Mouse (Mus musculus) kidney, adult 8-10 months (tissue): ENCODE results near the gene Mta3.

ENCODE experiments used
- DNase-seq, 2 experiments: peaks; one replicate each; pipeline ENCODE4 v3.0.0; 2022

Mta3 gene

DNA sequence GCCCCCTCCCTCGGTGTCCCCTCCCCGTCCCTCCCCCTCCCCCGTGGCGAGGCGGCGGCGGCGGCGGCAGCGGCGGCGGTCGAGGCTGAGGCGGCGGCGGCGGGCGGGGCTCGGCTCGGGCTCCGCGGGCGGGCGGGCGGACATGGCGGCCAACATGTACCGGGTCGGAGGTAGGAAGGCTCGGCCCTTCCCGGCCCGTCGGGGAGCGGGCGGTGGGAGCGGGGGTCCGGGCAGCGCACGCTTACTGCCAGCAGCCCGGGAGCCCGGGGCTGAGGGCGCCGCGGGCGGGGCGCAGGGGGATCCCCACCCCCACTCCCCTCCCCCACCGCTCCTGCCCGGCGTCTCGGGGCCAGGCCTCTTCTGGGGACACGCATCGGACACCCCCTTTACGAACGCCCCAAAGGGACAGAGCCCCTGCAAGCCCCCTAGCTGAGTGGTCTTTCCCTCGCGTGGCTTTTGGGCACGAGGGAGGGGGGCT is at the start of gene Mta3:
TSS of gene Mta3 (plus strand) at position 48 of the 478 bp plus-strand sequence.
- DNase-seq: peak; percentile 39 to 51

DNA sequence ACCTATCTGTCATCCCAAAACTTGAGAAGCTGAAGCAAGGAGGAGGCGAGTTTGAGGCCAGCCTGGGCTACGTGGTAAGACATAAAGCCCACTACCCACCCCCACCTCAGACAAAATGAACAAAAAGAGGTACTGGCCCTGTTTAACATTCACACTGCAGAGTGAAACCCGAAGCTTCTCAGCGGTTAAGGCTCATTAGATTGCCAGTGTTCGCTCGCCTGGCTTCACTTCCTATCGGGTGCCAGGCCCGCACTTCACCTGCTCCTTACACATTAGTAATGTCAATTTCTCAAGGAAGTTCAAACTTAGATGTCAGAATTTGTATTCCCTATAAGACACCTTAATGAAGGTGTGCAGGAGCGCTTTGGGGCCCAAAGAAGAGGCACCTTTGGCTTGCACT is 48.6 kb upstream of the Mta3 start:
- DNase-seq: no peak

DNA sequence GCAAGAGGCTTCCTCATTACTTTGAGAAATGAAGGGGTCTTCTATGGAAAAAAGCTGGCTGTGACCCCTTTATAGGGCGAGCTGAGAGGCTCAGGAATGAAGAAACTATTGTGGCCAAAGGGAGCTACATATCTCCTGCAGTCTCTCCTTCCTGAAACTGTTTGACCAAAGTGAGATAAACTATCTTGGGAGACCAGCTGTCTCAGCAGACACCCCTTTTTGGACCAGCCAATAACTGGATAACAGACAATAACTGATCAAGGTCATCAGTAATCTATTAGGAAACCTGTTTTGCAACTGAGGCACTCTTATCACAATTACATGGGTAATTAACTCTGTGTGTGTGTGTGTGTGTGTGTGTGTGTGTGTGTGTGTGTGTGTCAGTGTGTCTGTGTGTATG is 47.0 kb upstream of the Mta3 start:
- DNase-seq: no peak

DNA sequence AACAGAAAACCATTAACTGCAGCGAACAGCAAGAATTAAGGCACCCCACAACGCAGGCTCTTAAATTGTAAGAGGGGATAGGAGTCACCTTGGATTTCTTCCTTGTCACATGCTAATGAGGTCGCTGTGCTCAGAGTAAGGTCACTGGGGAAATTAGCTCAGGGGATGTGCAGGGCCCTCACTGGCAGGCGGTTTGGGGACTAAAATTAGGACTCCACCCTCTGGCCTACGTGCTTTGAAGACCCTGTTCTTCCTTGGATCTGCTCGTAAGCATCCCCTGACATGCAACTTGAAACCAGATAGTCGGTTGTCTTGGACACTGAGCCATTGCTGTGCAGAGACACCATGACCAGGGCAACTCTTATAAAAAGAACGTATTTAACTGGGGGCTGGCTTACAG is 41.2 kb upstream of the Mta3 start:
- DNase-seq: no peak

DNA sequence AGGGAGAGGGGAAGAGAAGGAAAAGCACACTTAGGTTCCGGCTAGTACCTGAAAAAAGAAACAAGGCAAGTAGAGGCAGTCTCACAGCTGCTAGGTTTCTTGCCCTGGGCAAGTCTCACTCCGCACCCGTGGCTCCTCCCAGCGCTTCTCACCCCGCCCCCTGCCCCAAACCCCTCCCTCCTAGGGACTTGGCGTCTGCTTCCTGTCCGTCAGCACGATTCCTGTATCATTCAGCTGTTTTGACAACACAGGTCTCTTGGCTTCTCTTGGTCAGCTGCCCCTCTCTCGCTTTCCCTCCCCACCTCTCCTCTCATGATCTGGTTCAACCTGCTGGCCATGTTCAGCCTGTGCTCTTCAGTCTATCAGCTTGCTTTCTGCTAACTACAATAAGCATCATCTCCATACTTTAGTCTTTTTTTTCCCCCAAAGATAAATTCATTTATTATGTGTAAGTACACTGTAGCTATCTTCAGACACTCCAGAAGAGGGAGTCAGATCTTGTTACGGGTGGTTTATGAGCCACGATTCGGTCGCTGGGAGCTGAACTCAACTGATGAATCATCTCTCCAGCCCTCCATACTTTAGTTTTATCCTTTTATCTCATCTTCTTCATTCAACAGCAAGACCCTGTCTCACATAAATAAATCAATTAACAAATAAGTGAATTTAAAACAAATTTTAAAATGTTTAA is 39.2 kb upstream of the Mta3 start:
- DNase-seq: no peak

DNA sequence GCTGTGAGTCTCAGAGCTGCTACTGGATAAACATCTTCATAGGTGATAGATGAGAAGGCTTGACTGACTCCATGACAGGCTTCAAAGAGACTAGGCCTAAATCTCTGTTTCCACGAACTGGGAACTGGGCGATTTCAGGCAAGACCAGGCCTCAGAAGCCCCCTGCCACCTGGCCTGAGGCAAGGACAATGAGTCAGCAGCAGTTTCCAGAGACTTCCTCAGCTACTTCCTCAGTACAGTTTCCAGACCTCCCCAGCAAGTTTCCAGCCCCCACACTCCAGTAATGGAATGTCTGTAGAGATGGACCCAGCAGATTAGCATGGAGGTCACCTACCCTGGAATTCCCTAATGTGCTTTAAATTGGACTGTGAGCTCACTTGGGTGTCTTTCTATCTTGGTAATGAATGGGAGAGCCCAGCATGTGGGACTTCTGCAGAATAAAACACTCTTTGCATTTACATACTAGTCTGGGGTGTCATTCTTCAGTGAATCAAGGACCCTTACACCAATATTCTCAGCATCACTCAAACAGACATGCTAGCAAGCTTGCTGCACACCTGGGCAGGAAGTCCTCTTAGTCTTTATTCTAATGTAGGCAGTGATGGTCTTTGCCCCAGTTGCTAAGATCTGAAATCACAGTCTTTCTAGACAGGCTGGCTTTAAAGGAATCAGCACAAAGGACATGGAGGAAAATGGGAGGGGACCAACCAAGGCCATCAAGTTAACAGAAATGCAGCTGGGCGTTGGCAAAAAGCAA is 37.9 kb upstream of the Mta3 start:
- no peak for DNase-seq

DNA sequence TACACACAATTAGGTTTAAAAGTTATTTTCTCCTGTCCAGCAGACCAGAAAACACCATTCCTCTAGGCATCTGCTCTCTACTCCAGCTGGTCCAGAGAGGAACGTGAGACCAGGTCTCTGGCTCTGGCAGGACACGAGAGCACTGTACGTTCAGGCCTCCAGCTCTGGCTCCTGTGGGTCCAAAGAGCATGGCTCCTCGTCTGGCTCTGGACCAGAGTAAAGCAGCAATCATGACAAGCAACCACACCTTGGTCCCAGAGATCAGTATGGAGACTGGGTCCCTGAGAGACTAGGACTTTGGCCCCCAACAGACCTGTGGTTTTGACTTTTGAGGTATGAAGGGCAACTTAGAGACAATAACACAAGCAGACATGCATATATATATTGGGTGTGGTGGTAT is 33.3 kb upstream of the Mta3 start:
- peak in 1 of 2 experiments; percentile 26 for DNase-seq

DNA sequence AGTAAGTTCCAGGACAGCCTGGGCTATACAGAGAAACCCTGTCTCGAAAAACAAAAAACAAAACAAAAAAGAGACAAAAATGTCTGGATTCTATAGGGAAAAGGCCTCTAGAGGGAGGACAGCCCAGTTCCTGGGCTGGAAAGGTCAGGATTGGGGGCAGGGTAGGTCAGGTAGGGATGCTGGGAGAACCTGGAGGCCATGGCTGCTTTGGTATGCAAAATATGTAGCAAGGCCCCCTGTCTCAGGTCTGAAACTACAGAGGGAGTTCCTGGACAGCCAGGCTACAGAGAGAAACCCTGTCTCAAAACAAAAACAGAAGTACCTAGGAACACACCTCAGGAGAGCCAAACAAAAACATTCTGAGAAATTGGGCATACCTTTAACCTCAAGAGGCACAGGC is 28.6 kb upstream of the Mta3 start:
- no peak for DNase-seq

DNA sequence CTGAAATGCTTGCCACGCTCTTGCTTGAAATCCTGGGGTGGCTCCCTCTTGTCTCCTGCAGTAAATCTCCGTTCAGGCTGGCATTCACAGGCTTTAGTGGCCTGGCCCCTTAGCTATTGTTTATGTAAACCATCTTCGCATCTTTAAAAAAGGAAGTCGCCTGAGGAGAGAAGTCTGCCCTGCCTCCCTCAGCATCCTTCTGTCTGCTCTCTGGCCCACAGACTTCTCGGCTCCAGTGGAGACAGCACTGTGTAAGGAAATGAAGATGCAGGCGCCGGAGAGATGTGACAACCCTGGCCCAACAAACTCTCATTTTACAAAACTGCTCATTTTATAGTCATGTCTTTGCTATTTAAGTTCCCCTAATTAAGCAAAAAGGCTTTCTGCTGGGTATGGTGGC is 24.0 kb upstream of the Mta3 start:
- DNase-seq: no peak

DNA sequence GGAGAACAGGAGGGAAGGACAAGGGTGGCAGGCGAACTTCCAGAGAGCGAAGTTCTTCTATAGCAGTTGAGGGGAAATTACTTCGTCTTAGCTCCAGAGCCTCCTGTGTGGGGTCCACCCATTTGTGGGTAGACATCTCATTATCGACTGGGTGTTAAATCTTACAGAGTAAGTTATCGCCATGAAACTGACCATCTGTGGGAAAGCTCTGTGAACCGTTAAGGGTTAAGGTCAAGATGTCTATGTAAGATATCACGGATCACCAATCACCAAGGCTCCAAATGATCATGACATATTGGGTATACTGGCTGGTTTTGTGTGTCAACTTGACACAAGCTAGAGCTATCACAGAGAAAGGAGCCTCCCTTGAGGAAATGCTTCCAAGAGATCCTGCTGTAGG is 21.5 kb upstream of the Mta3 start:
- no peak for DNase-seq

DNA sequence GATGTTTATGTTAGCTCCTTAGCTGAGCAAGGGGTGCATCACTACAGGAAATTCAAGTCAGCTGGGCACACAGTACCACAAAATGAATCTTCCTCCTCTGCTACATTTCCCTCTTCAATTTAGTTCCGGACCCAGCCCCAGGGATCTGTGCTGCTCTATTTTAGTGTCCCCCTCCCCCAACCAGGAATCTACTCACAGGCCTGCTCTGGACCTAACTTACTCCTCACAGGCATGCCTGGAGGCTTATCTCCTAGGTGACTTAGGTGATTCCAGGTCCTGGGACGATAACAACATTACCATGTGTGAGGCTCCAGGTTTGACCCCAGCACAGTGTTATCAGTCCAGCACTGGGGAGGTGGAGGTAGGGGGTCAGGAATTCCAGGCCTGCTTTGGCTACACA is 15.5 kb upstream of the Mta3 start:
- no peak for DNase-seq

DNA sequence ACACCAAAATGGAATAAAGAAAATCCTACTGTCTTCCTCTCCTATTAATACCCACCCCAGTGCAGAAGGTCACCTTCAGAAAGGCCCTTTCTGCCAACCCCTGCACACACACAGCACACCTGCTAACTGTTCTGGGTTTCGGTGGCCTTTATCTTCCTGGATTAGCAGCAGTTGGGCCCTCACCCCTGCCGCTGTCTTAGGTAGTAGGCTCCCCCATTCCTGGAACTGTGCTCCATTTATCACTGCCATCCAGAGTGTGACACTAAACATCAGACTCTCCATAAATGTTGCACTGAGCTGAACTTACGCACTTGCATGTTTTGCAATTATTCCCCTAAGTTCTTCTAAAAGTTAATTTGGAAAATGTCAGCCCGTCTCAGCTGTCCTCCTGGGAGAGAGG is 14.6 kb upstream of the Mta3 start:
- no peak for DNase-seq

DNA sequence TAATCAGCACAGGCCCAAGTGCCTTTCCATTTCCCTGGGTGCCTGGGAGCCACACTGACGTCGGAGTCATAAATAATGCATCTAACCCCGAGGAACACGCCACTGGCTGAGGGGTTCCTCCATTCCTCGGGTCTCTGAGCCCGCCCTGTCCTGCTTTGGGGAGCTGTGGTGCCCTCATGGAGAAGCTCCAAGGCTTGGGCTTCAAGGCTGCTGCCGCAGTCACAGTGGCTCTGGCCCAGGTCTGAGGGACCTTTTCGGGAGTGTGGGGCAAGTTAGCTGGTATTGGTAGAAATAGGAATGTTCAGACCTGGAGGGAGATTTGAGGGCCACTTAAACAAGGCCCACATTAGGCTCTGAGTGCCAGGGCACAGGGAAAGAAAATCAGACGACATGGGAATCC is 12.0 kb upstream of the Mta3 start:
- DNase-seq: no peak

DNA sequence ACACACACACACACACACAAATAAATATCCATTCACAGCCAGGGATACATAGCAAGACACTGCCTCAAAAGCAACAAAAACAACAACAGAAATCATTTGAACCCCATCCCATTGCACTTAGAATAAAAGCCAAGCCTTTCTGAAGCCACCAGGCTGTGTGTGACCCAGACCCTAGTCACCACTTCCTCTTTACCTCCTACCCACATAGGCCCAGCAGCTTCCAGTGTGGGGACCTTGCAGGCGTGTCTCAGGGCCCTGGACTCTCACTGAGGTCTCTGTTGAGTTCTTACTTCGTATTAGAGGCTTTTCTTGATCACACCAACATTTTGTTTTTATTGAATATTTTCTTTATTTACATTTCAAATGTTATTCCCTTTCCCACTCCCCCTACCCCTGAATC is 10.2 kb upstream of the Mta3 start:
- DNase-seq: no peak

DNA sequence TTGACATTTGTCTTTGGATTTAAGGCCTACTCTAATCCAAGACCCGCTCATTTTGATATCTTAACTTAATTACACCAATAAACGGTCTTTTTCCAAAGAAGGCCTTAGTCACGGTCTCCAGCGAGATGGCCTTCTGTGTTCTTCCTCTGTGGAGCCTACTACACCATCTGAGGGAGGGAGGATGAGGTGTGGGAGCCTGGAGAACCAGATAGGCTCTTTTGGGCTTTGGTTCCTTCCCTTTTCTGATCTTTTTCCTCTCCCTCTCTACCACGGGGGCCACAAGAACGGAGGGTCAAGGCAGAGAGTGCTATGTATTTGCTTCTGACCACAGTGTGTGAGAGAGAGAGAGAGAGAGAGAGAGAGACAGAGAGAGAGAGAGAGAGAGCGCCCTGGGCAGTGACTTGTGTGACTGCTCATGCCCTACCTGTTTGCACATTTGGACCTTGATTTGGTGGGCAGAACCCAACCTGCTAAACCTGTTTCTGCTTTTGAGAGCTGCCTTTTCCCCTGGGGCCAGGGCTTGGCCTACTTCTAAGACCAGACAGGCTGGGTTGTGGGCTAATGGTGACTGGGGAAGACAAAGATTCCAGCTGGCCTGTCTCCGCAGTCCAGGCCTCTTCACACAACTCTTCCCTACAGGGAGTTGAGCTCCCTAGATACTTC is 6.8 kb upstream of the Mta3 start:
- peak; percentile 37 to 64 for DNase-seq

DNA sequence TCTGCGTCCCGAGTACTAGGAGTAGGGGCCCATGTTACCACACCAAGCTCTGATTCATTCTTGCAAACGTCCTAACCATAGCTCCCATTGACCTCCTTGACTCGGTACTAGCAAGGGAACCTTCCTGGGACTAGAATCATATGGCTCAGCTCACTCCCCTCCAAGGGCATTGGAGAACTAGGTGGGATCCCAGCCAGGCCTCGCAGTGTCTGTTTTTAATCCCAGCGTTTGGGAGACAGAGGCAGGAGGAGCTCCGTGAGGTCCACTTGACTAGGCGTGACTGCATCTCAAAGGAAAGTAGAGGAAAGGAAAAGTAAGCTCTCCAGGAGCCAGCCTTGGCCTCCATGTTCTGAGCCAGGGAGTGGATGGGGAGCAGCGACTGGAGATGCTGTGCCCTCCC is 5.8 kb upstream of the Mta3 start:
- DNase-seq: no peak

DNA sequence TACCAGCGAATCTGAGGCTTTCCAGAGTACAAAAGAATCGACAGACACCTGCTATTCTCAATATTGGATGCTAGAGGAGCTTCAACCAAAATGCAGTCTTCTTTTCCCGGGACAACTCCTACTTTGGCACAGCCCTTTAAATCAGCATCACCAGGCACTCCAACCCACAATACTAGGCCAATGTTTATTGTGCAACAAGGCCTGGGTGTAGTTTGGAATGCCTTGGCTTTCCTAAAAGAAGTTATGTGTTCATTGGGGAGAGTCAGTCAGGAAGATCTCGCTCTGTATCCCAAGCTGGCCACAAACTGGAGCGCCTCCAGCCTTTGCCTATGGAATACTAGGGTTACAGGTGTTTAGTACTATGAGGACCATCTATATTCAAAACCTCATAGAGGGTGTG is 1.5 kb upstream of the Mta3 start:
- DNase-seq: no peak

DNA sequence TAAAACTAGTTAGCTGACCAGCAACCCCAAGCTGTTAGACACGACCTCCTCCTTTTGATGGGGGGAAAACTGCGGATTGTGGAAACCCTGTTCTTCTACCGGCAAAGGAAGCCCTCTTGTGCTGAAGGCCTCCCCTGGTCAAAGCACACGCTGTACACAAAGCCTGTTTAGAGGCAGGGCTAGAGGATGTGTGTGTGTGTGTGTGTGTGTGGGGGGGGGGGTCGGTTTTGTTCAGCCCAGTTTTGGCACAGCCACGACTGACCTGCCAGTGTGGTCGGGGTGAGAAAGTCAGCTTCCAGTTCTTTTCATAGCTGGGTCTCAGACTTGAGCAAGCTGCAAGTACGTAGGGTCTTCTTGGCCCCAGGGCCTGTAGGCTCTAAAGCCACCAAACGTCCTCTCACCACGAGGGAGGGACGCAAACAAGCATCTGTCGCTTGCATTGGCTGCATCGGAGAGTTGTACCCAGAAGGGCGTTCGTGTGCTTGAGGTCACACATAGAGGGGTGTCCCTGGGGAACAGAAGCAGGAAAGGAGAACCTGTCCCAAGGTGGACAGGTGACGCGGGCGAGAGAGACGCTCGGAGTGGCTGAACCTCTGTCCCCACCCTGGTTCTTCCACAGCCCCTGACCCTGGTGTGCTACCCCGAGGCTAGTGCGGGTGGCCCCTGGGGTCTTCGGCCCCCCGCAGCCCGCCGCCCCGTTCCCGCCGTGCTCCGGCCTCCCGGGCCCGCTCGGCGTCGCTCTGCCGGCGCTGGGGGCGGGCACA is 429 bp upstream of the Mta3 start:
- DNase-seq: peak; percentile 31 to 42

DNA sequence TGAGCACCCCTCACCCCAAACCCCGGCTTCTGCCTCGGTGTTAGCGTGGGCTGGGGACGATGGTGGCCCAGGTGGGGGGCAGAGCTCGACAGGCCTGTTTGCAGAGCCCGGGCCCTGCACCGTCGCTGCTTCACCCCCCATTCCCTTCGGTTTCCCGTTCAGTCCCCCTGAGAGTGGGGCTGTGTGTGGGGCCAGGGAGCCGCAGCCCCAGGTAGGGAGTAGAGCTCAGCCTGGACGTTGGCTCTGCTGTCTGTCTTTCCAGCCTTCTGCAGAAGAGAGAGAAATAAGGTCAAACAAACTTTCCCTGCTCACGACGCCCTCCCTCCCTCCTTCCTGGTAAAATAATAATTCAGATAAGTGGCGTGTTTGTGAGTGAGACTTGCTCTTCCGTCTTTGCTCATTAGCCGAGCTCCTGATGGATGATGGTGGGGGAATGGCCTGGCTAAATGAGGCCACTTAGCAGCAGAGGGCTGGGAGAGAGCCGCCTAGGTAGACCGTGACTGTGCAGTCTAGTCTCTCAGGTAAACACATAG is 697 bp downstream of the Mta3 start:
- DNase-seq: peak; percentile 23 to 26

DNA sequence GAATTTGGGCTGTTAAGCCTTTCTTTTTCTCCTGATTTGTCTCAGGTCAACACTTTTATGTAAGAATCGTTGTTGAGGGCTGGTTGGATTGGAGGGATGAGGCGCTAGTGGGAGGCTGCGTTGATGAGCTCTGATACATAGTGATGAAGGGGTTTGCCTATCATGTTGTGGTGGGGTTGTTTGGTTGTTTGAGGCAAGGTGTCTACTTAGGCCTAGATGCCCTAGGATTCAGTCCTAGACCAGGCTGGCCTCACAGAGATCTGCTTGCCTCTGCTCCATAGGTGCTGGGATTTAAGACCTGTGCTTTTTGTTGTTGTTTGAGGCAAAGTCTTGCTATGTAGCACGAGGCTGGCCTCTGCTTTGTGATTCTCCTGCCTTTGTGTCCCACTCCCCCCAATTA is 1.4 kb downstream of the Mta3 start:
- DNase-seq: no peak

DNA sequence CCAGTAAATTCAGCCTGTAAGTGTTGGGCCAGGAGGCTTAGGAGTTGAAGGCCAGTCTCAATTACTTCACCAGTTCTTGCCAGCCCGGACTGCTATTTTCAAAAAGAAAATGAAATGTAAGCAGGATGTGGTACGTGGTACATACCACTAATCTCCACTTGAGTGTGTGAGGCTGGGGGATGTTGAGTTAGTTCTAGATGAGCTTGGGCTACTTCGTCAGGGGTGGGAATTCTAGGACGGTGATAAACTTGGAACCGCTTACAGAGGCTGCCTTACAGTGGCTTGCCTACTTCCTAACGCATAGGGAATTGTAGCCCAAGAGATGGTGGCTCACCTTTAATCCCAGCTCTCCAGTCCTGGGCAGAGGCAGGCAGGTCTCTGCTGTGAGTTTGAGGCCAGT is 1.9 kb downstream of the Mta3 start:
- no peak for DNase-seq

DNA sequence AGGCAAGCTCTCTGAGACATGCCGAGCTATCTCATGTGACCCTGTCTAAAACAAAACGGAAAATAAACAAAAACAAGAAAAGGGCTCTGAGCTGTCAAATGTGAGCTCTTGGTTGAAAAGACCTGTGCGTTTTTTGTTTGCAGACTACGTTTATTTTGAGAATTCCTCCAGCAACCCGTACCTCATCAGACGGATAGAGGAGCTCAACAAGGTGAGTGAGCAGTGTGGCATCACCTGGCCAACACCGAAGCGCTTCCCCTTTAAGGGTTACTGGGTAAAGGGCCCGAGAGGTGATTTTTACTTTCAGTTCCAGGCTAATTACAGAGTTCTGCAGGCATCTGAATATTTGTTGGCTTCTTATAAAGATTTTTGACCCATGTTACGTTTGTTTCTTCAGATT is 2.3 kb downstream of the Mta3 start:
- DNase-seq: no peak

DNA sequence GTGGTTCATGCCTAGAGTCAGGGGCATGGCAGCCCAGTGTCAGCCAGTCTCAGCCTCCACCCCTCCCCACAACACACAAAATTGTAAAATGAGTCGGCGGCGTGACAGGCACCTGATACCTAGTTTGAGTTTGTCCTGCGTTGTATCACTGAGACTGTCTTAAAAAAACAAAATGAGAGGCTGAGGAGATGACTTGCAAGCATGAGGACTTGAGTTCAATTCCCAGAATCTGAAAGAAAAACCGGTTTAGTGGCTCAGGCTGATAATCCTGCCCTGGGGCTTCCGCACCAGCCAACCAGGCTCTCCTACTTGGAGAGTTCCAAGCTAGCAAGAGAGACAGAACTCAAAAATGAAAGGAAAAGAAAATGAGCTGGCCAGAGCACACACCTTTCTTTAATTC is 2.9 kb downstream of the Mta3 start:
- DNase-seq: no peak
